ENCODE assay signal across 1 mouse cellular context in genomic region chr7:143510593-143511334, GRCm38 (mm10).
TF ChIP-seq lines count a peak whose summit lies in the region.

No protein-coding gene starts in this region.

TF ChIP-seq in MEL, 35 proteins besides CTCF, POLR2A, EP300 and RAD21 (continued from another document):
- TF ChIP-seq USF2 (IDR thresholded peaks at IDR 0.05; ENCODE audit: borderline replicate concordance in 1 of 2, insufficient read depth in 1 of 2, low read depth in 1 of 2, low read length in 2 of 2) (no peak), ELF1 (IDR thresholded peaks at IDR 0.05; ENCODE audit: low read depth, low read length) (no peak), POLR2AphosphoS5 (IDR thresholded peaks at IDR 0.05; ENCODE audit: borderline replicate concordance, low read depth, low read length) (no peak), ZKSCAN1 (IDR thresholded peaks at IDR 0.05; ENCODE audit: low read depth, low read length) (no peak), ETS1 (IDR thresholded peaks at IDR 0.05; ENCODE audit: low read depth, low read length) (no peak), TCF12 (IDR thresholded peaks at IDR 0.05; ENCODE audit: low read depth, low read length) (no peak), MYC (IDR thresholded peaks at IDR 0.05; ENCODE audit: low read depth, low read length) (no peak), NRF1 (IDR thresholded peaks at IDR 0.05; ENCODE audit: insufficient read depth, low read depth, low read length, poor library complexity, severe bottlenecking) (no peak)
